Mouse (Mus musculus) gastrocnemius, adult 2 months (tissue): Measurements from ENCODE around the gene Best1. TPM values are rescaled to one million over a fixed set of nuclear protein-coding genes. Genes with fewer than 3 reads are reported as not detected.

ENCODE experiments used
- DNase-seq: peaks from one replicate; pipeline ENCODE4 v3.0.0; 2022
- H3K27ac ChIP-seq: fragments of 200-600 bp; 2 replicates; pipeline ENCODE4 v1.8.1; 2022; ENCODE audit warnings: mild to moderate bottlenecking
- H3K4me3 ChIP-seq: fragments of 200-600 bp; 2 replicates; pipeline ENCODE4 v1.8.1; 2022; ENCODE audit warnings: mild to moderate bottlenecking, moderate library complexity
- CTCF ChIP-seq: fragments of 200-600 bp; IDR thresholded peaks from 2 replicates; pipeline ENCODE4 v1.8.1; 2022; ENCODE audit warnings: antibody characterized with exemption, mild to moderate bottlenecking, moderate library complexity
- intact Hi-C: fragments of 180-260 bp; cut with DNase I; formaldehyde crosslinking; loops from one replicate; pipeline ENCODE4 v1.15.1; 2025
- long read RNA-seq, 2 experiments: library from polyadenylated mRNA; stranded (forward); transcript quantifications; one replicate each; pipeline ENCODE4 v2.0.0; 2021
- total RNA-seq, 2 experiments: library from RNA; stranded (reverse); gene quantifications; 2 replicates each; pipeline ENCODE4 v1.2.3; 2021

The Best1 gene
- under 1 TPM; 0.28 to 0.46 TPM for total RNA-seq
- long read RNA-seq, experiment 1, partial matches to known transcripts: 1 of 1 reads
- long read RNA-seq, experiment 1, other reads (novel, unspliced or antisense): 0 of 1 reads
- long read RNA-seq, experiment 2: 0 reads

GRCm38 (mm10) chr19:10001206-10001969 is at the start of gene Best1, which contains the start of gene Rab3il1:
TSS of gene Best1 (minus strand) at chr19:10001633.
TSS of gene Rab3il1 (plus strand) at chr19:10001669.
- Histone ChIP-seq H3K27ac (no peak within 1 kb of the TSS), H3K4me3 (no peak within 1 kb of the TSS)
- DNase-seq: no peak
- intact Hi-C loops: loop anchor here (2.0 kb wide), 1 partner anchor 197 kb away; no protein-coding TSS in a partner anchor
- TF ChIP-seq CTCF: no peak

- intact Hi-C loops: no loop called here
- no peak for TF ChIP-seq CTCF
- Histone ChIP-seq H3K27ac (peak overlapping the region; percentile 53), H3K4me3 (no peak overlapping the region)
- no peak for DNase-seq
Measured at GRCm38 (mm10) chr19:10050438-10050837, 49.0 kb upstream of the Best1 start.

GRCm38 (mm10) chr19:10049533-10049932 is 48.1 kb upstream of the Best1 start:
- Histone ChIP-seq H3K27ac (peak overlapping the region; percentile 43), H3K4me3 (no peak overlapping the region)
- DNase-seq: no peak
- intact Hi-C loops: no loop called here
- no peak for TF ChIP-seq CTCF

- intact Hi-C loops: no loop called here
Measured at GRCm38 (mm10) chr19:10046983-10047382, 45.5 kb upstream of the Best1 start.

GRCm38 (mm10) chr19:10046346-10046745 is 44.9 kb upstream of the Best1 start:
- Histone ChIP-seq H3K27ac (peak overlapping the region; percentile 49), H3K4me3 (no peak overlapping the region)
- no peak for DNase-seq
- intact Hi-C loops: no loop called here
- TF ChIP-seq CTCF: no peak

More at GRCm38 (mm10) chr19:10046983-10047382, 45.5 kb upstream of the Best1 start:
- no peak overlapping the region for H3K4me3 ChIP-seq
- peak overlapping the region; percentile 49 for H3K27ac ChIP-seq
- TF ChIP-seq CTCF: no peak
- no peak for DNase-seq

- H3K4me3 ChIP-seq: no peak overlapping the region
- H3K27ac ChIP-seq: peak overlapping the region; percentile 49; the same call in 1 of the 2 replicates
- intact Hi-C loops: no loop called here
- no peak for TF ChIP-seq CTCF
- DNase-seq: no peak
Measured at GRCm38 (mm10) chr19:10045707-10046106, 44.3 kb upstream of the Best1 start.

GRCm38 (mm10) chr19:10043643-10044042 is 42.2 kb upstream of the Best1 start:
- H3K4me3 ChIP-seq: peak overlapping the region; percentile 93
- intact Hi-C loops: no loop called here
- peak overlapping the region; percentile 88 for H3K27ac ChIP-seq
- peak; percentile 57 for DNase-seq
- no peak for TF ChIP-seq CTCF

GRCm38 (mm10) chr19:10042816-10043215 is 41.4 kb upstream of the Best1 start:
- Histone ChIP-seq H3K4me3 (peak overlapping the region; percentile 93), H3K27ac (peak overlapping the region; percentile 88)
- DNase-seq: no peak
- intact Hi-C loops: no loop called here
- TF ChIP-seq CTCF: no peak

- DNase-seq: peak; percentile 50
- intact Hi-C loops: no loop called here
- TF ChIP-seq CTCF: no peak
- H3K27ac ChIP-seq: peak overlapping the region; percentile 88
- H3K4me3 ChIP-seq: peak overlapping the region; percentile 93
Measured at GRCm38 (mm10) chr19:10042232-10042631, 40.8 kb upstream of the Best1 start.

- TF ChIP-seq CTCF: peak; percentile 20; the same call in 1 of the 2 replicates
- peak within 1 kb of the TSS; percentile 88 for H3K27ac ChIP-seq
- intact Hi-C loops: no loop called here
- DNase-seq: peak; percentile 92
- H3K4me3 ChIP-seq: peak within 1 kb of the TSS; percentile 93
Measured at GRCm38 (mm10) chr19:10041388-10042148, 40.1 kb upstream of the Best1 start, which contains the start of gene Fads3. TSS of gene Fads3 (plus strand) at chr19:10041569.

GRCm38 (mm10) chr19:10040866-10041387 is 39.5 kb upstream of the Best1 start:
- peak overlapping the region; percentile 88 for H3K27ac ChIP-seq
- DNase-seq: no peak

GRCm38 (mm10) chr19:10039615-10040014 is 38.2 kb upstream of the Best1 start:
- Histone ChIP-seq H3K4me3 (no peak overlapping the region), H3K27ac (peak overlapping the region; percentile 16; the same call in 1 of the 2 replicates)
- peak; percentile 41 for TF ChIP-seq CTCF
- DNase-seq: no peak
- intact Hi-C loops: loop anchor here (5.0 kb wide), 1 partner anchor 63 kb away; the partner anchor contains the start of gene Fads2

More at GRCm38 (mm10) chr19:10040866-10041387, 39.5 kb upstream of the Best1 start:
- TF ChIP-seq CTCF: no peak
- intact Hi-C loops: no loop called here
- peak overlapping the region; percentile 93 for H3K4me3 ChIP-seq
